Mouse (Mus musculus) layer of hippocampus, adult 2 months (tissue): ENCODE measurements at regions not wholly inside any gene's neighbourhood (a gene's known extent, or its start where the extent isn't known, plus 50 kb on each side); places are given as distances from the start of the nearest gene placed in this dataset.

Source experiments
- DNase-seq, 2 experiments: peaks; one replicate each; pipeline ENCODE4 v3.0.0; 2022; ENCODE audit warnings: low spot score in 2 of 2
- H3K27ac ChIP-seq: fragments of 200-600 bp; 2 replicates; pipeline ENCODE4 v1.8.1; 2022
- H3K4me3 ChIP-seq: fragments of 200-600 bp; 2 replicates; pipeline ENCODE4 v1.8.1; 2022; ENCODE audit warnings: mild to moderate bottlenecking
- CTCF ChIP-seq: fragments of 200-600 bp; conservative IDR thresholded peaks from 2 replicates; pipeline ENCODE4 v1.8.1; 2022; ENCODE audit warnings: antibody characterized with exemption, mild to moderate bottlenecking, moderate library complexity

DNA sequence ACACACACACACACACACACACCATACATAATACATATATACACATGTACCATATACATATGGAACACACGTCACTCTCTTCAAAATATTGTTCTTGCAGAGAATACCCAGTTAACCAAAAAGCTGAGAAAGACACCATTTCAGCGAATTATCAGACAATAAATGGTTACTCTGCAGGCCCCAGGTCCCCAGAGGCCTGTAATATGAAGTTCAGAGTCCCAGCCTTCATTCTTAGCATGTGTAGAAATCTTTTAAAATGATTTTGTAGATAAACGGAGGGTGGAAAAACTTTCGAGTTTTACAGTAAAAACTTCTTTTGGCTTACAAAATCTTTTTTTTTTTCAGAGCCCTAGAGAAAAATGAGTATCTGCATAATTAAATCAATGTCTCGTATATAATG, 58.7 kb upstream of the Sash1 start:
- Histone ChIP-seq H3K27ac (peak overlapping the region; percentile 43; the same call in 1 of the 2 replicates), H3K4me3 (no peak overlapping the region)
- no peak for TF ChIP-seq CTCF
- DNase-seq = no peak

DNA sequence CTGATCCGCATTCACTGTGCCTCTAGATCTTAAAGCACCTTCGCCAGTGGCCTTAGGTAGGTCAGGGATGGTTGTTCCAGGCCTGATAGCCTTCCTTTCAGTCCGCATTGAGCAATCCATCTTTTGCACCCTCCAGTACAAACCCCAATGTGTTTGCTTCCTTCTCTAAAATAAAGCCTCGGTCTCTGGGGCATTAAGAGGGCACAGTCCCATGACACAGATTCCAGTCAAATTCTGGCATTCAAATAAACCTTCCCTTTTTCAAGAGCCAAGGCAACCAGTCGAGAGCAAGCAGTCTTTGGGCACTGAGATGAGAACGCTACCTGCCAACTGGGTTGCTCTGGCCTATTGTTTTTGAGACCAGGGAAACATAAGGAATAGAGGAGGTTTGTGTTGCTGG, 57.8 kb upstream of the Sash1 start:
- DNase-seq = peak in 1 of 2 experiments; percentile 58
- TF ChIP-seq CTCF = no peak
- Histone ChIP-seq H3K4me3 (no peak overlapping the region), H3K27ac (peak overlapping the region; percentile 88)

- H3K27ac ChIP-seq = peak overlapping the region; percentile 88
- no peak overlapping the region for H3K4me3 ChIP-seq
- TF ChIP-seq CTCF = no peak
- peak in 1 of 2 experiments; percentile 48 for DNase-seq
Observed at GRCm38 (mm10) chr10:8942967-8943471, 57.1 kb upstream of the Sash1 start.

- DNase-seq = no peak
- peak overlapping the region; percentile 71 for H3K27ac ChIP-seq
- H3K4me3 ChIP-seq = no peak overlapping the region
- no peak for TF ChIP-seq CTCF
Observed at GRCm38 (mm10) chr10:8936369-8936768, 50.5 kb upstream of the Sash1 start.
